Mouse (Mus musculus) brain, adult 2 months (tissue): ENCODE results near the gene Eif4a3.

Source experiments
- DNase-seq: peaks from one replicate; pipeline ENCODE4 v3.0.0; 2011; ENCODE audit warnings: low read depth, low spot score

Eif4a3 gene

DNA sequence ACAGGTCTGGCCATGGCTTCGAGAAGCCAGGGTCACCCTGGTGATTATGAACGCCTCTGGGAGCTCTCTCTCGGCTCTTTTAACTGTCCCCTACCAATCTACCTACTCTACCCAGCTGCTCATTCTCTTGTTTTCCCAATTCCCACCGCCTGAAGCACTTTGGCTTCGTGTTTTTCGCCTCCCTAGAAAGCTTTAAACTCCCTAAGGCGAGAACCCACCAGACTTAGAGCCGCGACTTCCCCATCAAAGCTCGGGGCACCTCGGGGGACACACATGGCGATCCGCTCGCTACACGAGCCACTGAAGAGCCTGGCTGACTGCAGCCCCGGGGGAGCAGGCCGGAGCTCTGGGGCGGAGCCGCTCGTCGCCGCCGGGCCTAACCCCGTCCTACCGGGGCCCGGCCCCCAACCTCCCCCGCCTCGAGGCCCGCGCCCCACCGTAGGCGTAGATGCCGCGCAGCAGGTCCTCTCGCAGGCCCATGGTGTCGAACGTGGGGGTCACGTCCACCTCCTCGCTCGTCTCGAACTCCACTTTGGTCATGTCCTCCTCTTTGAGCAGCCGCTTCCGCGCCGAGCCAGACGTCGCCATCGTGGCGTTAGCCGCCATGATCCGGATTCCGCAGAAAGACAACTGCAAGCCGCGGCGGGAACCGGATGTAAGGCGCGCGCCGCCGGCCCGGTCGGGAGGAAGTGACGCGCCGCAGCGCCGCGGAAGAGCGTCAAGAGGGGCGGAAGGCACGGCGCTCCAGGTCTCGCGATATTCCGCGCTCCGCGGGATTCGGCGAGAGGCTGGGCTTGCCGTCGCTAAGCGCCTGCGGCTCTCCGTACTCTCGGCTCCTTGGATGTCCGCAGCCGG is at the start of gene Eif4a3:
TSS of gene Eif4a3 (minus strand) at position 699 of the 855 bp plus-strand sequence.
- peak; percentile 99 for DNase-seq

DNA sequence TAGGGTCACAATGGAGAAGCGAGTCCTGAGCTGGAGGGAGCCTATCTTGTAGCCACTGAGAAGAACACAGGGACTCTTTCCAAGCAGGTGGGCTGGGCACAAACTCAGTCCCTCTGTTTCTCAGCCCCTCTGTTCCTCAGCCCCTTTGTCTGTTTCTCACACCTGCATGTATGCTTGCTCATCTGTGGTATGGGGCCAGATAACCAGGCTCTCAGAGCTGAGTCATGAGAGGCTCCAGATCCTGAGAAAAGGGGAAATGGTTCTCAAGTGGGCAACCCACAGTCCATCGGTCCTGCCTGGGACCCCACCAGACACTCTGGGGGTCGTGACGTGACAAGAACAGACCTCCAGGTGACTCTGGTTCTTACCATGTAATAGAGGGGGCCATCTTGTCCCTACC is 47.2 kb upstream of the Eif4a3 start:
- DNase-seq, result no peak

DNA sequence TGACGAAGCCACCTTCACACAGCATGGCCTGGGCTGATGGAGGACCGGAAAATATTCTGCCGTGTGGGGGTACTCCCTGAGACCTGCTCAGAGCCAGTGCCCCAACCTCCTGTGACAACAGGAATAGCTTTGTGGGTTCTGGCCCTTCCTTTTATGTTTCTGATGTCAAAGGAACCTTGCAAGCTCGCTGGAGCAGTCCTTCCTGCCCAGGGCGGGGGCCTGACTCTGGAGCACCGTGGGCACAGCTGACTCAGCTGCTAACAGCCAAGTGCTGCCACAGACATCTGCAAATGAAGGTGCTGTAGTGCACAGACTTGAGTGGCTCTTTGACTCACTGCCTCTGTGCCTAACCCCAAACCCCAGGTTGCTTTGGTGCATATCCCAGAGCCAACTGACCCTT is 45.0 kb upstream of the Eif4a3 start:
- peak; percentile 23 for DNase-seq

DNA sequence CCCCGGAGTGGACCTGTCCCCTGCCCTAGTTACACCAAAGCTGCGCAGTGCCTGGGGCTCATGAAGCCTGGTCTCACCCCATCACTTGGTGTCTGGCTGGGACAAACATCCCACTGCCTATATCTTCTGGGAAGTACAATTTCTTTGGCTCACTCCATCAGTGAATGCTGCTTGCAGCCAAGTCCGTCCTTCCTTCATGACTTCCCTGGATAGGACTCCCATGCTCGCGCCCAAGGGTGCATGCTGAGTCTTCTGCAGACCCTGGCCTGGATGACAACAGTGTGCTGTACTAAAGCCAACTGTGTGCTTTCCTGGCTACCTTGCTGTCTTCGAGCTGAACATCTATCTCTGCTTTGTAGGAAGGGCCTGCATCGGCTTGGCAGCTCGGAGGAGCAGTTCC is 44.3 kb upstream of the Eif4a3 start:
- no peak for DNase-seq

DNA sequence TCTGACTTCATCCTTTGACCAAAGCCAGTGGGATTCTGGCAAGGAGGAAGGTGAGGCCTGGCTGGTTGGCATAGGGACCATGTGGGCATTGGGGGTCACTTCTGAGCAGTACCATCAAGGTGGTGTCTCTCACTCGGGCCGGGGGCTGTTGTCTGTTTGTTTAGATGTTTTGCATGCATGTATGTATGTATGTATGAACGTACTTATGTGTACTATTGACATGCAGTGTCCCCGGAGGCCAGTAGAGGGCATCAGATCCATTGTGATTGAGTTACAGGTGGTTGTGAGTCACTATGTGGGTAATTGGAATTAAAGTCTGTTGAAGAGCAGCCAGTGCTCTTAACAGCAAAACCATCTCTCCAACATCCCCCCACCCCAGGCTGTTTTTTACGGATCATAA is 39.7 kb upstream of the Eif4a3 start:
- peak; percentile 95 for DNase-seq

DNA sequence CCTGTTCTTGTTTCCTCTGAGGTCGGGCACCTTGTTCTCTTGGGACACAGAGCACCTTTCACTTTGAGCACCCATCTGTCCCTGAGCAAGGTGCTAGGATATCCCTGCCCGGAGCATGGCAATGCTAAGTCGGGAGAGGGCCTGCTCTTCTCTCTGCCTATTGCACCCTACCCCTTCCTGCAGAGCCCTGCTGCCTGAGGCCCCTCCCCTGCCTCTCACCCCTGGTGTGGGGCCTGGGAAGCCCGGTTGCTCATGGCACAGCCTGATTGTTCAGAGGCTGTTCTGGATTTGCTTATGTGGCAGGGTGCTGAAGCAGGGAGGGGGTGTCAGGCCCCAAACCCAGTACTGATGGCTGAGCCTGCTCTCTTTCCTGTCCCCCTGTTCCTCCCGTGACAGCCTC is 39.3 kb upstream of the Eif4a3 start:
- no peak for DNase-seq

DNA sequence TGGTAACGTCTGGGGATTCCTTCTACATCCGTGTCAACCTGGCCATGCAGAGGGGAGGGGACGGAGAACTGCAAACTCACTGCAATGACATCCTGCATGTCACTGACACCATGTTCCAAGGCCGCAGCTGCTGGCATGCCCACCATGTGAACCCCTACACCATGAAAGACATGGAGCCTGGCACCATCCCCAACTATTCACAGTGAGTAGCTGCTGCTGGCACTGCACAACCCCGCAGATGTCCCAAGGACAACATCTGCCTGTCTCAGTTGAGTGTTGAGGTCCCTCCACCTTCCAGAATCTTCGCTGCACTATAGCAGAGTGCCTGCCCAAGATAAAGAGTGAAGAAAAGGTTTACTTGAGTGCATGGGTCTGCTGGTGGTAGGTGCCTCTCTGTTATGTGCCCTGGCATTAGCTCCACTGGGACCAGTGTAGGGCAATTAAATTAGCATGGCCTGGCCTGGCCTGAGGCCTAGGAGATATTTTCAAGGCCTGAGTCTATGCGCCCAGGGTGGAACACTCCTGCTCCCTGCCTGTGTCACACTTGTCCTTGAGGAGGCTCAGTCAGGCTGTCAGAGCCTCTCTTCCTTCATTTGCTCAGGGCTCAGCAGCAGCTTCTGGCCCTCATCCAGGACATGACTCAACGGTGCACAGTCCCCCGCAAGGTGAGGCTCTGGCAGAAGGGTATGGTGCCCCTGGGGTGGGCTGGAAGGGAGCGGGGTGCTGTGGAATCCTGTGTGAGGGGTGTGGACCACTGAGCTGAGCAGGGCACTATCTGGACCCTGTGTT is 38.6 kb upstream of the Eif4a3 start:
- peak; percentile 31 for DNase-seq

DNA sequence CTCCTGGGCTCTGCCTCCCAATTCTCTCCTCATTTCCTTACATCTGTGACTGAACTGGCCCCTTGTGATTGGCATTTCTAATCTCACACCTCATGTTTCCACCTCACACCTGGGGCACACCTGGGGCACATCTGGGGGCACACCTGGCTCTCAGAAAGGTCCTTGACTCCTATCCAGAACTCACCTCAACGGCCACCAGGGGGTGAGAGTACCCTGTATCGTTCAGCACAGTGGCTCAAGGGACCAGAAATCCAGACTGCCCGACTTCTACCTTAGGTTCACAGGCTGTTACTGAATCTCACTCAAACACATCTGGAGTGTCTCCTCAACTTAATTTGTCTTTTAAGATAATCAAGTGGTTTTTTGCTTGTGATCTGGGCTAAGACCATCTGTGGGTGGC is 32.1 kb upstream of the Eif4a3 start:
- DNase-seq, result no peak

DNA sequence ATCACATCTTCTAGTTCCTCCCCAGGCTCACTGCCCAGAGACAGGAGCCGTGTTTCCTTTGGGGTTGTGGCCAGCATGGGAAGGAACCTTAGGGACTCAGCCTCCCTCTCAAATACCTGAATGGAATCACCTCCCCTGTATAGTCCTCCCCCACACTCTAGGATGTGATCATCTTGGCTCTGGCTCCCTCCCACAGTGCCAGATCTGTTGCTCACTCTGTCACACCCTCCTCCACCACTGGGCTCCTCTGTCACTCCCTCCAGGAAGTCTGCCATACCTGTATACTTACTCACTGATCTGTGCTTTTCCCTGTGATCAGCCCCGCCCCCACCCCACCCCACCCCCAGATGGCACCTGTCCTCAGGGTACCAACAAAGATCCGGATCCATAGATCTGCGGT is 30.7 kb upstream of the Eif4a3 start:
- peak; percentile 64 for DNase-seq

DNA sequence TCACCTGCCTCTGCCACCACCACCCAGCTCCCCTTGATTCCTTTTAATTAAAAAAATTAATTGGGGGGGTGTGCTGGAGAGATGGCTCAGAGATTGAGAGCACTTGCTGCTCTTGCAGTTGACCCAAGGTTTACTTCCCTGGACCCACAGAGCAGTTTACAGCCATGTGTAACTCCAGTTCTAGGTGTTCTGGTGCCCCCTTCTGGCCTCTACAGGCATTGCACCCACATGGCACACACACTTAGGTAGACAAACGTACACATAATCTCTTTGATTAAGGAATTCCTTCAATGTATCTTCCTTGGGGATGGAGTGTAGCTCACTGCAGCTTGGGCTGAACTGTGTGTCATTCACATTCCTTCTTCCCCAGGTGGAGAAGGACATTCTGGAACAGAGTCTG is 25.2 kb upstream of the Eif4a3 start:
- no peak for DNase-seq

DNA sequence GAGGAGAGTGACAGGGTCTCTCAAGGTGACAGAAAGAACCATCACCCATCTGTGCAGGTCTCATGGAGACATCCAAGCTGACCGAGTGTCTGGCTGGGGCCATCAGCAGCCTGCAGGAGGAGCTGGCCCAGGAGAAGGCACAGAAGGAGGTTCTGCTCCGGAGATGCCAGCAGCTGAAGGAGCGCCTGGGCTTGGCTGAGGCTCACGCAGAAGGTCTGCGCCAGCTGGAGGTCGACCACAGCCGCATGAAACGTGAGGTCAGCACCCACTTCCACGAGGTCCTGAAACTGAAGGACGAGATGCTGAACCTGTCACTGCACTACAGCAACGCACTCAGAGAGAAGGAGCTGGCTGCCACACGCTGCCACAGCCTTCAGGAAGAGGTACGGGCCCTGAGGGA is 22.6 kb upstream of the Eif4a3 start:
- DNase-seq, result no peak

DNA sequence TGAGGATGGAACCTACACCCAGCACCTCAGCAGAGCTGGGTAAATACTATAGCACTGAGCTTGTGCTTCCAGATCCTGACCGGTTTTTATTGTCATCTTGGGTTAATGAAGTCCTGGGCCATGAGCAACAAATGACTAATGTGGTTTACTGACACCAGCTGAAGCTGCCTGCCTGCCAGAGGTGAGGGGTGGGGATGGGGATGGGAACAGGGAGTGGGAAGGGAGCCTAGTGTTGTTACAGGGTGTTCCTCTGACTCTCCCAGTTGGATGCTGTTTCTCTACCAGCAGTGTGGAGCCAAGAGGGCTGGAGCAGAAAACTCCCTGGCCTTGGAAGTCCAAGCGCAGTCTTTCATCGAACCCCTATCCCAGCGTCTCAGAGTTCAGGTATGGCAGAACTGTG is 16.8 kb upstream of the Eif4a3 start:
- DNase-seq, result no peak

DNA sequence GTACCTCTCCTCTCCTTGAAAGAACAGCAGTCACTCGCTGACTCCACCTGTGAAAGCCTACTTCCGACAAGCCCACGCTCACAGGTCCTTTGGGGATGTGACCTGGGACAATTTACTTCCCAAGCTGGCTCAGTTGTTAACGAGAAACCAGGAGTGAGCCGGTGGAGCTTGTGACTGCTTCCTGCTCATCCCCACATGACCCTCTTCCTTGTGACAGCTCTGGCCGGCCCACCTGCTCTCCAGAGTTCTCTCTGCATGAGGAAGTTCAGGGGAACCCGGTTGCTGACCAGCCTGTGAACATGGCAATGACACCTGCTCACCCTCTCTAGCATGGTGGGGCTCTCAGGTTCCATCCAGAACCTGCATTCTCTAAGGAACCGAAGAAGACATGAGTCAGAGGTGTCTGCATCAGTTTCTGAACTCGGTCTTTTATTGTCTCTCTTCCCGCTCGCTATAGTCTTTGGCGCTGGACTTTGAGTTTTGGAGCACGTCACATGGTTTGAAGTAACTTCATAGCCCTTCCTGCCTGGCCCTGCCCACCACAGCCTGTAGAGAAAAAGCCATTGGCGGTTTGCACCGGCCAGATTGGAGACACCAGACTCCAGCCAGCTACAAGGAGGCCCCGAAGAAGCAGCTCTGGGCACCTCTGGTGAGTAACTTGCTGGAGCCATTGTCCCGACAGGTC is 14.5 kb upstream of the Eif4a3 start:
- no peak for DNase-seq

DNA sequence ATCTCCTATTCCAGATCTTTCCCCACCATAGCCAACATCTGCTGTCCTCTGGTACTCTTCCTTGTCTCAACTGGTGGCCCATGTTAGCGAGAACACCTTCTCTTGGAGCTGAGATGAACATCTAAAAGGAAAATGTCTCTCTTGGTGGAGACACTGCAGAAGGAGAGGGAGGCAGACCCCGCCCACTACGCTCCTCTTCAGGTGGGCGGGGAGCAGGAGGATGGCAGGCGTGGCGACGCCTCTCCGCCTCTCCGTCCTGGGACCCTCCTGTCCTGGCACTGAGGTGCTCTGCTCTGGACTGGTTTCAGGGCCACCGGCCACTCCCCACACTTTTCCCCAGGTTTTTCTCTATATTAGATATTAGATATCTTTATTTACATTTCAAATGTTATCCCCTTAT is 10.7 kb upstream of the Eif4a3 start:
- DNase-seq, result no peak

DNA sequence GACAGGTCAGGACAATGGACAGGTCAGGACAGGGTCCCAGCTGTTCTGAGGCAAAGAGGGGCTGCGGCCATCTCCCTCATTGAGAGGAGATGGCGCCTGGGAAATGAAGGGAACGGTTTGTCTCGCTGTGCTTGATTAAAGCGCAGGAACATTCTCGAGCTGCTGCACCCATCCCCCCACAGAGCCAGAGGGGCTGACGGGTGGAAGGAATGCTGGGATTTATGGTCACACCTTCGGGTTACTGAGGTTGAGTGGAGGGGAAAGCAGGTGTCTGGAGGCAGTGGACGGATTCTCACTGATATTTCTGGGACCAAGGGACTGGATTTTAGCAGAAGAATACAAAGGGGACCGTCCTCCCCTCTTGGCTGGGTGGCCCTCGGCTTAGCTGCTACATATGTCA is 8.0 kb upstream of the Eif4a3 start:
- DNase-seq, result no peak

DNA sequence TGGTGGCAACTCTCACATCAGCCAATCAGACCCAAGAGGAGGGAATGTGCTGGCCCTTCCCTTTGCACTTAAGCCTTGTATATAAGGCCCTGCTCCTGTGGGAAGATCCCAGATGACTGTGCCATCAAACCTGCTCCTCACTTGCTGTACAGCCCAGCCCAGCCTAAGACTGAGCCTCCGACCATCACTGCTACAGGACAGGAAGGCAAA is 7.7 kb upstream of the Eif4a3 start, which contains the start of gene Card14:
TSS of gene Card14 (plus strand) at position 111 of the 210 bp plus-strand sequence.
- no peak for DNase-seq

DNA sequence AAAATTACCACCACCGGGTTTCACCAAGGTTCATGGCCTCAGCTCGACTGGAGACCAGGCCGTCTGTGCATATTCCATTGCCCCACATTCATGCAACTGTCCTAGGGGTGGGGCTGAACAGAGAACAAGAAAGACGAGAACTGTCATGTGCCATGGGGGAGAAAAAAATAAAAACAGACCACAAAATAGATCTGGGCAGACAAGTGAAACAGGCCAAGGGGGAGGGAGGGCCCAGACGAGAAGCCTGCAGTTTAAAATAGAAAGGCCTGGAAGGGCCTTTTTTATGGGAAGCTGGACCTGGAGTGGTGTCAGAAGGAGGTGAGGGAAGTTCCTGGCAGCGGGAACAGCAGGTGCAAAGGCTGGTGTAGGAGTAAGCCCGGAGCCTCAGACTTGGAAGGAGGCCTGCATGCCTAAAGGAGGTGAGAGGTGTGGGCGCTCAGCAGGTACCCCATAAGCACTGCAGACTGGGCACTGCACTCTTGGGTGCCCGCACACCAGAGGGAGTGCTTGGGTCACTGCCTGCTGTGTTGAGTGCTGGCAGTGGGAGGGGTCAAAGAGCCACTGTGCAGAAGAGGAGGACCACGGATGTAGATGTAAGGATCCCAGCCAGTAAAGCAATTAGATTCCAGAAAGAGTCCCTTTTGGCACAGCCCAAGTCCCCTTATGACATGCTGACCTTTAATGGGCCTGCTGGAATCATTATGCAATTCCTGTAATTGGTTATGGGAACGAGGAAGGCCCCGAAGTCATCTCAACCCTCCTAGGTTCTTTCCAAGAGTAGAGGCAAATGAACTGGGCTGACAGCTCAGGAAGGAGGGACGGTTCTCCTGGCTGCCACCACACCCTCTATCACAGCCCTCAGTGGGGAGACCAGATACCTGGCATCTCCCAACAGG is 7.1 kb upstream of the Eif4a3 start:
- DNase-seq, result peak; percentile 14

DNA sequence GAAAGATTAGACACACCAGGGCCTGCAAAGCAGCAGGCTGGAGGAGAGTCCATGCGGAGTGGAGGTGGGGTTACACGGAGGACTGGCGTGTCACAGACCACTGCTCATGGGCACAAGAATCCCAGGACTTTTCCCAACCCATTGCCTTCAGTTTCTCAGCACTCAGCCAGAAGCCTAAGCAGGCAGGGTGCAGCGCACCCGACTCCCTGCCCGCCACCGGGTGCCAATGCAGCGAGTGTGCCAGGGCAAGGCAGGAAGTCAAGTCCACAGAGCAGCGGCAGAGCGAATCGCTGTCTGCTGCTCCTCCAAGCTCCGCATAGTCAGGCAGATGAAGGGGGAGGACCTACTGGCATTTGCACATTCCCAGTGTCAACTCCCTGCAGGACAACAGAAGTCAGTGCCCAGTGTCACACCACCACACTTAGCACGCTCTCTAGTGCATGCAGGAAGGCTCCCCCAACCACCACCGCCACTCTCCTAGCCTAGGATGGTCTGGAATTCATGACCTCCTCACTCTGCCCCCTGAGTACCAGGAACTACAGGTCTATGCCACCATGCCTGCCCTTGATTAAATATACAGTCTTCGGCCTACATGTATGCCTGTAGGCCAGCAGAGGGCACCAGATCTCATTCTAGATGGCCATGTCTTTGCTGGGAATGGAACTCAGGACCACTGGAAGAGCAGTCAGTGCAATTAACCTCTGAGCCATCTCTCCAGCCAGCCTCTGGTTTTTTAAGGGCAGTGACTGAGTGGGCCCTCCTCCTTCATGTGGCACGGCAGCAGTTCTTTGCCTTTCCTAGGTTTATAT is 5.2 kb upstream of the Eif4a3 start:
- DNase-seq, result peak; percentile 72

DNA sequence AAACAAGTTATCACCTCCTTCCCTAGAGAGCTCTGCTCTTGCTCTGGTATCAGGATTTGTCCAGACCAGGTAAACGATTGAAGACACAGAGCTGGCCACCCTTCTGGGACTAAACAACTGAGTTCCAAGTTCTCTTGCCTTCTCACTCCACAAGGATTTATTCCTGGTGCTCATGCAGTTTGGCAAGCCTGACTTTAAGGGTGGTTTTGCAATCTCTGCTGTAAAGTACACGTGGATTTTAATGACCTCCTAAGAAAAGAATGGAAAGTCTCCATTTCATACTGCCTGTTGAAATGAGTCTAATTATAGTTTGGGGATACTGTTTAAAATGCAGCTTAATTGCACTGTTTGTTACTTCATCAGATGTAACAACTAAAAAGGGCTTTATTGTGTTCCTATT is 1.1 kb upstream of the Eif4a3 start:
- DNase-seq, result no peak

DNA sequence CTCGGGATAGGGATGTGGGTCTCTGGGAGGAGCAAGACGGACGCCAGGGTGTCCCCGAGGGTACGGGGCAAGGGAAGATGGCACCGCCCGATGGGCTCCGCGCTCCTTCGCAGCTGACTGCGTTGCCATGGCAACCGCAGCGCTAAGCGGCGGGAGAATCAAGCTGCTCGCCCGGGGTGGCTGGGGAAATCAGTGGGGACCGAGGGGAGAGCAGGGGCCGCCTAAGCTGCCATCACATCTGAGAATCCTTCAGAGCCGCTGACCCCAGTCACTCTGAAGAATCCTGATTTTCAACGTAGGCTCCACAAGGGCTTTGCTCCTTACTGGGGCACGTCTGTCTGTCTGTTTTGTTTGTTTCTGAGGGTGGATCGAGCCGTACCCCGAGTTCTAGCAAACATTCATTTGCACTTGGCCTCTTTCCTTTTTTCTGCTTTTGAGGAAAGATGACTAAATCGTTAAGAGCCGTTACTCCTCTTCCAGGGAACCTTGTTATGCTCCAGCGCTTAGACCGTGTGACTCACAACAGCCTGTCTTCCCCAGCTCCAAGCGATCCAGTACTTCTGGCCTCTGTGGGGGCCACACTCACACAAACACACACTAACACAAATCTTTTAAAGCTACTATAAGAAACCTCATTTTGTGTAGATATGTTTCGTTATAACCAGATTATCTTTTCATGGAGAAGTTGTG is 502 bp upstream of the Eif4a3 start:
- DNase-seq, result peak; percentile 63
